Mouse (Mus musculus): ENCODE data around the gene Arl4d.
"Not testable (repeated sequence)": the region's sequence is repeated elsewhere in the genome, so short reads cannot be mapped to it uniquely, and the experiment has no call there.

The Arl4d gene

GRCm38 (mm10) chr11:101664825-101665635, at the start of gene Arl4d:
Gene Arl4d, plus strand, starts transcription at chr11:101665541.
- in situ Hi-C loops (cut with MboI, MseI), result loop anchor here (5.0 kb wide), 1 partner anchor 67 kb away; the partner anchor contains the start of gene Dhx8

GRCm38 (mm10) chr11:101616104-101616503, 49.2 kb upstream of the Arl4d start:
- in situ Hi-C loops (cut with MboI, MseI), result no loop called here

DNA sequence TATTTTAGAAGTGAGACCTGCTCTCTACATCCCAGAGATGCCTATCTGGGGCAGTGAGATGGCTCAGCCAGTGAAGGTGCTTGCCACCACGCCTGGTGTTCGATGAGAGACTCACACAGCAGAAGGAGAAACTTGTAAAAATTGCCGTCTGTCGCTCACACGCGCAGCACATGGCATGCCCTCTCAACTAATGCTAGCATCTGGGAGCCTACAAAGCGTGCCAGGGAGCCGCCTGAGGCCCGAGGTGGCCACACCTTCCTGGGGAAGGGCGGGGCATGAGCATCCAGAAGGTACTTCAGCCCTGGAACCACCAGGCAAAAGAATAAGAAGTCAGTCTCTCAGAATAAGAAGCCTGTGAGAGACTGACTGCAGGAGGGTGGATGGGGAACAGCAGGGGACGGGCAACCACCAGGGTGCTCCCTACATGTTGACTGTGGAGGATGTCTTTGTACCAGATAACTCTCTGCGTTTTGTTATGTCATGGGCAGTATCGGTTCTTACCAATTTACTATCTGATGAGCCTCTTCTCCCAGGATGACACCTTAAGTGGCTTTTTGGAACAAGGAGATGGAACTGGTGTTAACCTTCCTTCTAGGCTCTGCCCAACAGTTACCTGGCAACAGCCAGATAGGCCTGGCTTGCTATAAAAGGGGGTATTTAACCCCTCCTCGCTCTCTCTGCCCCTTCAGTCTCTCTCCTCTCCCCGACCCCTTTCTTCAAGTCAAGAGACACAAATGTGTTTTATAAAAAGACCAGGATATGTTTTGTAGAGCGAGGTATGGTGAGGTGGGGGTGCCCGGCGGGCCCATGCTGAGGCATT, 48.2 kb upstream of the Arl4d start:
- in situ Hi-C loops (cut with MboI, MseI), result no loop called here

DNA sequence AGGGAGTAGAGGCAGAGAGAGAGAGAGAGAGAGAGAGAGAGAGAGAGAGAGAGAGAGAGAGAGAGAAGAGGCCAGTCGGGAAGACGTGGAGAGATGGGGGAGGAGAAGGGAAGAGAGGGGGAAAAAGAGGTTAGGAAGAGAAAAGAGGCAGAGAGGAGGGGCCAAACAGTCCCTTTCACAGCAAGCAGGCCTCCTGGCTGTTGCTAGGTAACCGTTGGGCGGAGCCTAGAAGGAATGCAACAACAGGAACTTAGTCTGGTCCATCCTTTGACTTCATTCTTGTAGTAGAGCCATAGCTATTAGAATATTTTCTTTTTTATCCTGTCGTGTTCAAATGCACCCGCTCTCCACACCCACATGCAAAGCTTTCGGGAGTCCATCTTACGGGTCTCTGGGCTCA, 47.5 kb upstream of the Arl4d start:
- in situ Hi-C loops (cut with MboI, MseI), result no loop called here

- in situ Hi-C loops (cut with MboI, MseI), result no loop called here
Observed at GRCm38 (mm10) chr11:101618596-101618995, 46.7 kb upstream of the Arl4d start.

DNA sequence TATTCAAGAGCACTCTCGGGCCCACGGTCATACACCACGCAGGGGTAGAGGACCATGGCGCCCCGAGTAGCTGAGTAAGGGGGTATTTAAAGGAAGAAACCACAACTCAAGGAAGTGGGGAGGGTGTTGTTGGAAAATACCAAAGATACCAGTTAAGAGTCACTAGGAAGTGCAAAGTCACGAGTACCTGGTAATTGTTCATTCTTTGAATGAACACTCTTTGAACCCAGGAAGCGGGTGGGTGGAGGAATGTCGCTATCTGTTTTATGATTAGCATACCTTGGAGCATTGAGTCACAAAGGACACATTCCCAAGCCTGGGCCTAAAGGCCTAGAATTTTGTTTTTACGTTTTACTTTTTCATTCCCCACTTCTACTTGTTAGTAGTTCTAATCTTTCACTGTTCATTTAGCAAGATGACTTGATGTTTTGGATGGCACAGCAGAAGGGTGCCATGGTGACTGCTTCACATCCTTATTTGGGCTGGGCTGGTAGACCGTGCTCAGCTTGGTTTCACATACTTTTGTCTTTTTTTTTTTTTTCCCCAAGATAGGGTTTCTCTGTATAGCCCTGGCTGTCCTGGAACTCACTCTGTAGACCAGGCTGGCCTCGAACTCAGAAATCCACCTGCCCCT, 45.2 kb upstream of the Arl4d start:
- in situ Hi-C loops (cut with MboI, MseI), result not testable (repeated sequence)

- in situ Hi-C loops (cut with MboI, MseI), result no loop called here
Observed at GRCm38 (mm10) chr11:101626649-101626994, 38.7 kb upstream of the Arl4d start.

GRCm38 (mm10) chr11:101626995-101627856, 38.1 kb upstream of the Arl4d start, which contains the start of gene Rdm1:
Gene Rdm1, plus strand, starts transcription at chr11:101627195.
- in situ Hi-C loops (cut with MboI, MseI), result no loop called here

DNA sequence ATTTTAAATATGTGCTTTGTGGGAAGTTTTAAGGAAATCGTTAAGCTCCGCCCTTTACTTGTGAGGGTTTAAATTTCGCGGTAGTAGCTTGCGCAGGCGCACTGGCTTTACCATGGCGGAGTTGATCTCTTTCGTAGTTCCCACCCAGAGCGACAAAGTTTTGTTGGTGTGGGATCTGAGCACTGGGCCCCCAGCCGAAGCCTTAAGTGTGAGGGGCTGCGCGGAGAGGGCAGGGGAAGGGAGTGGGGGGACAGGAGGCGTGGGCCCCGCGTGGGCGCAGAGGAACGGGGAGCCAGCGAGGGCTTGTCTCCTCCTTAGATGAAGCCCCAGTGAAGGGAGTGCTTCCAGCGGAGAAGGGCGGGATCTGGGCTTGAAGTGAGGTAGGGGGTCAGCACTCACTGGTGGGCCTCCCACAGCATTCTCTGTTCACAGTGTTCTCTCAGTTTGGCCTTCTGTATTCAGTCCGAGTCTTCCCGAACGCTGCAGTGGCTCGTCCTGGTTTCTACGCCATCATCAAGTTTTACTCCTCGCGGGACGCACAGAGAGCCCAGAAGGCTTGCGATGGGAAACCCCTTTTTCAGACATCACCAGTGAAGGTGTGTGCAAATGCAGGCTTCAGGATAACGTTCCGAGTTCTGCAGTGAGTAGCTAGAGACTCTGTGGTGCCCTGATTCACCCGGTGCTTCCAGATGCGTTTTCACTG, 37.3 kb upstream of the Arl4d start:
- in situ Hi-C loops (cut with MboI, MseI), result no loop called here

DNA sequence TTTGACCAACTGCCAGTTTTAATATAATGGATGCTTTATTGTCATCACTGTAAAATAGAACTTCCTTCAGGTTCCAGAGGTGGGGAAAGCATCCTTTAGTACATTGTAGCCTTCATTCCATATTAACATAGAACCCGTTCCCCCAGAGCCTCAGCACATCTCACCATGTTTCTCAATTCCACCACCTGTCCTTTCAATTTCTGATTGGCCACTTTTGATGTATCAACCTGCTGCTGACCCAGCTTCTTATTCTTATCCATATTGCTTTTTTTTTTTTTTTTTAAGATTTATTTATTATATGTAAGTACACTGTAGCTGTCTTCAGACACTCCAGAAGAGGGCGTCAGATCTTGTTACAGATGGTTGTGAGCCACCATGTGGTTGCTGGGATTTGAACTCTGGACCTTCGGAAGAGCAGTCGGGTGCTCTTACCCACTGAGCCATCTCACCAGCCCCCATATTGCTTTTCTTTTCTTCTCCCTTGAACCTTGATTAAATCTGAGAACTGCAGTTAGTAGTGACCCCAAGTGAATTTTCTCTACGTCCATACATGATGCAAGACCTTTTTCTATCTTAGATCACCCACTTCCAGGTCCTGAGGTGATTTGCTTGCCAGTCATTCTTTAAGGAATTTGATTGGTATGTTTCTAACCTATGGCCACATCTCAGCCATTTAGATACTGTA, 36.5 kb upstream of the Arl4d start:
- in situ Hi-C loops (cut with MboI, MseI), result not testable (repeated sequence)

DNA sequence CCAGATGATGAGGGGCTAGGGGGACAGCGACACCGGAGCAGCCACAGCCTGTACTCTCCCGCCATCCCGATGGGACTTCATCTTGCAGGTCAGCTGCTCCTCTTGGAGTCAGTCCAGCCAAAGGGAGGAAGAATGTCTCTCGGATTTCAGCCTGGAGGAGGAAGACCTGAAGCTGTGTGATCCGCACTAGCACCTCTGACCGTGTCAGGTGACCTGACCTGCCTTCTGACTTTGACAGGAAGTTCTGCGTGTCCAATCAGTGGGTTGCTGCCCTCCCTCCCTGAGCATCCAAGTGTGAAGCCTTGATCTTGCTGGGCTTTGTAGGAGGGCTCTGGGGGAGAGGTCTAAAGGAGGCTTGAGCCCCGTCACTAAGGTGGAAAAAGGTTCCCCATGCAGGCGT, 29.7 kb upstream of the Arl4d start:
- in situ Hi-C loops (cut with MboI, MseI), result no loop called here

DNA sequence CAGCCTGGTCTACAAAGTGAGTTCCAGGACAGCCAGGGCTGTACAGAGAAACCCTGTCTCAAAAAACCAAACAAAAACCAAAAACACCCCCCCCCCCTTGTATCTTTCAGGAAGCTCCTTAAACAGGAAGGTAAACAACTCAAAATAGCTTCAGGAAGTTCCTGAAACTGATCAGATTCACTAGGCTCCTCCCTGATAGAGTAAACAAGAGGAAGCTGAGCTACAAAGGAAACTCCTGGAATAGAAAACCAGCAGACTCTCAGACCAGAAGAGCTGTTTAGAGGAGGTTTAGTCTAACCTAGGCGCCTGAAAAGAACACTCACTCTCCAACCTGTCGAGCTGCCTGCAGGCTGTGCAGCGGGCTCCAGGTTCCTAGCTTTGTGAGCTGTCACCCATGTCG, 25.6 kb upstream of the Arl4d start:
- in situ Hi-C loops (cut with MboI, MseI), result no loop called here

DNA sequence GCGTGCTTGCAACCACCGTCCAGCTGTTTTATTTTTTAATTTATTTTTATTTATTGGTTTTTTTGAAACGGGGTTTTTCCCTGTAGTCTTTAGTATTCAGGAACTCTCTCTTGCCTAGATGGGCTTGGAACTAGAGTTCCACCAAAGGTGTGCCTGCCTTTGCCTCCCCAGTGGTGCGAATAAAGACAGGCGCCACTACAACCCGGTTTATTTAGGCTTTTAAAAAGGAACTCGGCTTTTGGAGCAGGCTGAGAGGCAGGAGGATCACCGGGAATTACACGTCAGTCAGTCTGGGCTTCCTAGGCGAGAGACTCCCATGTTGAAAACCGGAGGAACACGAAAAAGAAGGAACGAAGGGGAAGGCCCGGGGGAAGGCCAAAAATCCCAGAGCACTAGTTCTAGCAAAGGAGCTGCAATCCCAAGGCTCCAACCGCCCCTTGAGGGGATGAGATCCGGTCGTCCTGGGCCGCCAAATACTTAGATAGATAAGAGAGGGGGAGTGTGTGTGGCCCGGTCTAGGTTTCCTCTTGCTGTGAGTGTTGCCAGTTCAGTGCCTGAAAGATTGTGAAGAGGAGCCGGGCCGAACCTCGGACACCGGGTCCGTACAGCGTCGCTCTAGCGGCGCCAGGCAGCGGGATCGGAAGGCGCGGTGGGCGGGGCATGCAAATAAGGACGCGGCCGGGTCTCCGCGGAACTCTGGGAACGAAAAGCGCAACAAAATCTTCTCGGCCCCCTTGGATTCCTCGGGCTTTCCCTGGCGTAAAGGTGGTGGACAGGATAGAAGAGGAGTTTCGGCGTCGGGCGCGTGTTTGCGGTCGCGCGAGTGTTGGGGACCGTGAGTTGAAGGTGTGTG, 24.3 kb upstream of the Arl4d start:
- in situ Hi-C loops (cut with MboI, MseI), result not testable (repeated sequence)

DNA sequence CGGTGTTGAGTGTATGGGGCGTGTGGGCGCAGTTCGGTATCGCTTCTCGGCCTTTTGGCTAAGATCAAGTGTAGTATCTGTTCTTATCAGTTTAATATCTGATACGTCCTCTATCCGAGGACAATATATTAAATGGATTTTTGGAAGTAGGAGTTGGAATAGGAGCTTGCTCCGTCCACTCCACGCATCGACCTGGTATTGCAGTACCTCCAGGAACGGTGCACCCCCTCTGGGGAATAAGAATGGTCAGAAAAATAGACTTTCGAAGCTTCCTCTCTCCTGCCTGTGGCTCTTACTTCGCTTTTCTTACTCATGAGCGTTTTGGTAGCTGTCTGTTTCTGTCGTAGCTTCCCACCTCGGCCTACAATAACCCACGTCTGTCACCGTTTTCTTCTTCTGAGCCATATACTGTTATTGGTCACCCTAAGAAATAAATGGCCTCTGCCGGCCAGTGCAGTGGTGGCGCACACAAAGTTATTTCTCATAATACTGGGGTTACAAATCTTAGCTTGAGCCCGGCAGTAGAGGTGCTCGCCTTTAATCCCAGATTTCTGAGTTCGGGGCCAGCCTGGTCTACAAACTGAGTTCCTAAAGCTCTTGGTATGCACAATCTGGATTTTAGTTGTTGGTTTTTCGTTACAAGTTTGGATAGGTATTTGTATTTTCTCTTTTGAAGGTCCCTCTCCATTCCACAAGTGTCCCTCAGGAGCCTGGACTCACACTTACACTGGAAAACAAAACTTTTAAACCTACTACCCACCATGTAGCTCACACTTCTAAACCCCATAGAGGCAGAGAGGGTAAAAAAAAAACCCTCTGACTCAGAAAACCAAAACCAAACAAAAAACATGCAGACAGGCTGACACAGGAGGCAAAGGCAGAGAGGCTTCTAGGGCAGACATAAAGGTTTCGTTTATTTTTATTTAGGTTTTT, 23.4 kb upstream of the Arl4d start:
- in situ Hi-C loops (cut with MboI, MseI), result not testable (repeated sequence)

GRCm38 (mm10) chr11:101642931-101643330, 22.4 kb upstream of the Arl4d start:
- in situ Hi-C loops (cut with MboI, MseI), result no loop called here

DNA sequence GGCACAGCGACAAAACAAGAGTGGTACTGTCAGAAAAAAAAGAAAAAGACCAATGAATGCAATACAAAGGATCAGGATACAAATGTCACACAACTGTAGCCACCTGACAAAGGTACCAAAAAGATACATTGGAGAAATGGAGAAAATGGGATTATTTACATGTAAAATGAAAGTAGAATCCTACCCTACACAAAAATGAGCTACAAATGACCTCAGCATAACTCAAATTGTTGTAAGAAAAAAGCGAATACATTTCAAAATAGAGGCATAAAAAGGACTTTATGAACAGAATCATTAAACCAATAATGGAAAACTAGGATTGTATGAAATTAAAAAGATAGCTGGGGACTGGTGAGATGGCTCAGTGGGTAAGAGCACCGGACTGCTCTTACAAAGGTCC, 20.8 kb upstream of the Arl4d start:
- in situ Hi-C loops (cut with MboI, MseI), result no loop called here

GRCm38 (mm10) chr11:101645043-101645410, 20.3 kb upstream of the Arl4d start:
- in situ Hi-C loops (cut with MboI, MseI), result not testable (repeated sequence)
